Mouse (Mus musculus) forebrain, embryonic 14.5 days (tissue): ENCODE results near the gene Usp32. TPM values are rescaled to one million over a fixed set of nuclear protein-coding genes. Genes with fewer than 3 reads are reported as not detected.

Experiments
- ATAC-seq: fragments of 200-750 bp; cut with Nextera tagmentation; 2 replicates; pipeline ENCODE4 v1.8.0; 2017; ENCODE audit warnings: mild to moderate bottlenecking, moderate library complexity
- DNase-seq: peaks from one replicate; pipeline ENCODE4 v3.0.0-alpha.2; 2015; ENCODE audit warnings: low spot score
- H3K27ac ChIP-seq: fragments of 300-500 bp; sonication (generic); 2 replicates; pipeline ENCODE4 v1.5.1; 2014; ENCODE audit warnings: low read depth, mild to moderate bottlenecking, control low read depth, low read length, moderate library complexity
- H3K27me3 ChIP-seq: fragments of 300-500 bp; sonication (generic); replicated peaks from 2 replicates; pipeline ENCODE4 v1.6.1; 2014; ENCODE audit warnings: low read length, control low read depth, mixed read lengths; ENCODE audit not compliant: control insufficient read depth, insufficient read depth
- H3K36me3 ChIP-seq: fragments of 300-500 bp; sonication (generic); 2 replicates; pipeline ENCODE4 v1.6.1; 2014; ENCODE audit warnings: low read length, control low read depth; ENCODE audit not compliant: control insufficient read depth, insufficient read depth
- H3K4me1 ChIP-seq: fragments of 300-500 bp; sonication (generic); 2 replicates; pipeline ENCODE4 v1.6.1; 2014; ENCODE audit warnings: antibody characterized with exemption, low read length, control low read depth; ENCODE audit not compliant: control insufficient read depth, insufficient read depth
- H3K4me2 ChIP-seq: fragments of 300-500 bp; sonication (generic); 2 replicates; pipeline ENCODE4 v1.6.1; 2014; ENCODE audit warnings: mild to moderate bottlenecking, control low read depth, low read length
- H3K4me3 ChIP-seq: fragments of 300-500 bp; sonication (generic); 2 replicates; pipeline ENCODE4 v1.5.1; 2014; ENCODE audit warnings: low read depth, low read length, control low read depth
- H3K9ac ChIP-seq: fragments of 300-500 bp; sonication (generic); 2 replicates; pipeline ENCODE4 v1.6.1; 2014; ENCODE audit warnings: mild to moderate bottlenecking, low read length, control low read depth, moderate library complexity
- H3K9me3 ChIP-seq: fragments of 300-500 bp; sonication (generic); replicated peaks from 2 replicates; pipeline ENCODE4 v1.6.1; 2016; ENCODE audit warnings: low read length, control low read depth, mixed read lengths; ENCODE audit not compliant: control insufficient read depth
- WGBS: fragments of 180-500 bp; shearing (Covaris S2); extraction: QIAGEN DNeasy Blood & Tissue Kit; methylation state at CpG from one replicate; pipeline ENCODE4 v1.1.7; 2014; 5-methylcytosine and 5-hydroxymethylcytosine counted together
- polyA plus RNA-seq: library from polyadenylated mRNA; unstranded; fragments of >200 nt; fragmentation: Nextera tagmentation; extraction: Ambion mirVana; gene quantifications from 2 replicates; pipeline ENCODE4 v1.2.1, GENCODE M21; 2014

The Usp32 gene
- polyA plus RNA-seq, 1 experiment from 2014 or later: 12.5 TPM

GRCm38 (mm10) chr11:85109957-85110356, 30.0 kb downstream of the Usp32 start:
- Histone ChIP-seq H3K9ac (no peak overlapping the region), H3K4me2 (no peak overlapping the region), H3K27ac (no peak overlapping the region), H3K27me3 (no peaks in the 10 kb centered on the region), H3K4me3 (no peak overlapping the region), H3K36me3 (no peaks in the 10 kb centered on the region), H3K9me3 (no peaks in the 10 kb centered on the region), H3K4me1 (no peaks in the 10 kb centered on the region)
- no peak for ATAC-seq
- no peak for DNase-seq

- 90% methylated on average over 3 of the region's 3 CpGs for WGBS
- no peak overlapping the region for H3K4me2 ChIP-seq
- no peaks in the 10 kb centered on the region for H3K9me3 ChIP-seq
- H3K9ac ChIP-seq: no peak overlapping the region
- DNase-seq: no peak
- no peak overlapping the region for H3K27ac ChIP-seq
- no peaks in the 10 kb centered on the region for H3K27me3 ChIP-seq
- ATAC-seq: no peak
- no peaks in the 10 kb centered on the region for H3K4me1 ChIP-seq
- H3K36me3 ChIP-seq: peaks cover 3% of the 10 kb centered on the region; the same call in 1 of the 2 replicates
- no peak overlapping the region for H3K4me3 ChIP-seq
Measured at GRCm38 (mm10) chr11:85107217-85107616, 32.7 kb downstream of the Usp32 start.

DNA sequence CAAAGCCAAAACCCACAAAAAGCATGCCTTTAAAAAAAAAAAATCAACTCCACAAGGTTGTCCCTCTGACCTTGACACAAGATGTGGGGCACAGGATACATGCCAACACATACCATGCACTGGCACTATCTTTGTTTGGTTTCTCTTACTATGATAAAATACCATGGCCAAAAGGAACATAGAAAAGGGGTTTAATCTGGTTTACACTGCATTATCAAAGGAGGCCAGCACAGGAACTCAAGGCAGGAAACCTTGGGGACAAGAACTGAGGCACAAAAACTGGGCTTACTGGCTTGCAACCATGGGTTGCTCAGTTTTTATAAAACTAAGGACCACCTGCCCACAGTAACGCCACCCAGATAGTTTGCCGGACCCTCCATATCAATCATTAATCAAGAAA, 34.1 kb downstream of the Usp32 start:
- H3K27ac ChIP-seq: no peak overlapping the region
- H3K9ac ChIP-seq: no peak overlapping the region
- ATAC-seq (no peak), DNase-seq (no peak)
- no peak overlapping the region for H3K4me2 ChIP-seq
- no peaks in the 10 kb centered on the region for H3K9me3 ChIP-seq
- H3K4me3 ChIP-seq: no peak overlapping the region
- no peaks in the 10 kb centered on the region for H3K27me3 ChIP-seq
- no peaks in the 10 kb centered on the region for H3K4me1 ChIP-seq
- 92% methylated on average over 2 of the region's 2 CpGs for WGBS
- peaks cover 3% of the 10 kb centered on the region; the same call in 1 of the 2 replicates for H3K36me3 ChIP-seq

GRCm38 (mm10) chr11:85103763-85104162, 36.2 kb downstream of the Usp32 start:
- H3K9me3 ChIP-seq: no peaks in the 10 kb centered on the region
- H3K9ac ChIP-seq: no peak overlapping the region
- DNase-seq: no peak
- no peak overlapping the region for H3K4me3 ChIP-seq
- H3K36me3 ChIP-seq: peaks cover 3% of the 10 kb centered on the region; the same call in 1 of the 2 replicates
- H3K4me2 ChIP-seq: no peak overlapping the region
- no peaks in the 10 kb centered on the region for H3K27me3 ChIP-seq
- H3K27ac ChIP-seq: no peak overlapping the region
- no peaks in the 10 kb centered on the region for H3K4me1 ChIP-seq
- 66% methylated on average over 2 of the region's 2 CpGs for WGBS
- no peak for ATAC-seq

DNA sequence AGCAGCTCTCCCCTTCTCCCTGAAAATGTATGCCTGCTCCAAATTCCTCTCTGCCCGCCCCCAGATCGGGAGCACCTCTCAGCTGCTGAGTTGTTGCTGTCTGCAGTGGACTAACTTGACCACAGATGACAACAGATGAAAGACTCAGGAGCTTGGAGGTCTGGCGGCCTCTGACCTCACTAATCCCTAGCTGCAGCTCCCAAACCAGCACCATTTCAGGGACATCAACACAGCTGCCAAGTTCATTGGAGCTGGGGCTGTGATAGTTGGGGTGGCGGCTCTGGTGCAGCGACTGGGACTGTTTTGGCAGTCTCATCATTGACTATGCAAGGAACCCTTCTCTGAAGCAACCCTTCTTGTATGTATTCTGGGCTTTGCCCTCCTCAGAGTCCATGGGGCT, 44.8 kb downstream of the Usp32 start:
- no peaks in the 10 kb centered on the region for H3K4me1 ChIP-seq
- H3K27ac ChIP-seq: no peak overlapping the region
- no peak overlapping the region for H3K9ac ChIP-seq
- H3K36me3 ChIP-seq: no peaks in the 10 kb centered on the region
- no peaks in the 10 kb centered on the region for H3K9me3 ChIP-seq
- WGBS: 68% methylated on average over 5 of the region's 5 CpGs
- no peak for ATAC-seq
- H3K27me3 ChIP-seq: no peaks in the 10 kb centered on the region
- no peak overlapping the region for H3K4me2 ChIP-seq
- H3K4me3 ChIP-seq: no peak overlapping the region
- DNase-seq: no peak

DNA sequence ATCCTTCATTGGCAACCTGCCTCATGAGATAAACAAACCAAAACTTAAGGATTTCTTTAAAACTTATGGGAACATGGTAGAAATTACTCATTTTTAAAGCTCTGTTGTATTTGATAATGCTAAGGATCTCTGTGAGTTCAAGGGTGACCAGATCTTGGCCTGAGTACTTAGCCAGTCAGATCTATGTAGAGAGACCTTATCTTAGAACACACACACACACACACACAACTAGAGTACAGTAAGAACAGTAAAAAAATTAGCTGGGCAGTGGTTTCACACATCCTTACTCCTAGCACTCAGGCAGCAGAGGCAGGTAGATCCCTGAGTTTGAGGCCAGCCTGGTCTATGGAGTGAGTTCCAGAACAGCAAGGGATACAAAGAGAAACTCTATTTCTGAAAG, 53.7 kb downstream of the Usp32 start:
- ATAC-seq (no peak), DNase-seq (no peak)
- H3K36me3 ChIP-seq: peaks cover 4% of the 10 kb centered on the region; the same call in 1 of the 2 replicates
- no peaks in the 10 kb centered on the region for H3K4me1 ChIP-seq
- no peaks in the 10 kb centered on the region for H3K9me3 ChIP-seq
- no peaks in the 10 kb centered on the region for H3K27me3 ChIP-seq
- no peak overlapping the region for H3K4me2 ChIP-seq
- no peak overlapping the region for H3K9ac ChIP-seq
- no peak overlapping the region for H3K4me3 ChIP-seq
- H3K27ac ChIP-seq: no peak overlapping the region

- ATAC-seq (no peak), DNase-seq (no peak)
- Histone ChIP-seq H3K27me3 (no peaks in the 10 kb centered on the region), H3K36me3 (no peaks in the 10 kb centered on the region), H3K4me3 (no peak overlapping the region), H3K4me1 (no peaks in the 10 kb centered on the region), H3K9ac (no peak overlapping the region), H3K9me3 (no peaks in the 10 kb centered on the region), H3K4me2 (no peak overlapping the region), H3K27ac (no peak overlapping the region)
- over 99% methylated on average over 4 of the region's 4 CpGs for WGBS
Measured at GRCm38 (mm10) chr11:85067871-85068270, 72.1 kb downstream of the Usp32 start.

- ATAC-seq (no peak), DNase-seq (no peak)
- no peaks in the 10 kb centered on the region for H3K27me3 ChIP-seq
- no peak overlapping the region for H3K9ac ChIP-seq
- no peaks in the 10 kb centered on the region for H3K36me3 ChIP-seq
- no peak overlapping the region for H3K4me3 ChIP-seq
- H3K4me2 ChIP-seq: no peak overlapping the region
- no peak overlapping the region for H3K27ac ChIP-seq
- H3K4me1 ChIP-seq: no peaks in the 10 kb centered on the region
- WGBS: 97% methylated on average over 4 of the region's 4 CpGs
- no peaks in the 10 kb centered on the region for H3K9me3 ChIP-seq
Measured at GRCm38 (mm10) chr11:85058562-85058961, 81.4 kb downstream of the Usp32 start.

DNA sequence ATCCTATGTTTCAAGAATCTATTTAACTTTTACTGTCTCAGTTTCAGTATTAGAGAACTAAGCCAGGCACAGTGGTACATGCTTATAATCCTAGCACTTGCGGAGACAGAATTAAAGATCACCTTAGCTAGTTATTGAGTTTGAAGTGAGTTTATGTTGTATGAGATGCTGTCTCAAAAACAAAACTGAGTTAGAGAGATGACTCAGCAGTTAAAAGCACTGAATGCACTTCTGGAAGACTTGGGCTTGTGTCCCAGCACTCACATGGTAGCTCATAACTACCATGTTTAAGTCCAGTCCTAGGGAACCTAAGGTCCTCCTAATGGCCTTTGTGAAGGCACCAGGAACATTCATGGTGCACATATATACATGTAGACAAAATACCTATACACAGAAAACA, 82.4 kb downstream of the Usp32 start:
- H3K9me3 ChIP-seq: no peaks in the 10 kb centered on the region
- ATAC-seq (no peak), DNase-seq (no peak)
- WGBS: 94% methylated on average over 1 of the region's 1 CpGs
- no peak overlapping the region for H3K9ac ChIP-seq
- H3K4me1 ChIP-seq: no peaks in the 10 kb centered on the region
- no peak overlapping the region for H3K27ac ChIP-seq
- no peak overlapping the region for H3K4me3 ChIP-seq
- no peaks in the 10 kb centered on the region for H3K36me3 ChIP-seq
- no peaks in the 10 kb centered on the region for H3K27me3 ChIP-seq
- no peak overlapping the region for H3K4me2 ChIP-seq
